Mouse (Mus musculus) hindbrain, embryonic 12.5 days (tissue): Measurements from ENCODE around the gene Crhr1. TPM values are rescaled to one million over a fixed set of nuclear protein-coding genes. Genes with fewer than 3 reads are reported as not detected.

ENCODE experiments used
- ATAC-seq: fragments of 200-750 bp; cut with Nextera tagmentation; 2 replicates; pipeline ENCODE4 v1.8.0; 2017; ENCODE audit warnings: moderate TSS enrichment; ENCODE audit not compliant: low FRiP score
- H3K27ac ChIP-seq: fragments of 300-500 bp; sonication (generic); 2 replicates; pipeline ENCODE4 v1.5.1; 2016; ENCODE audit warnings: mild to moderate bottlenecking
- H3K27me3 ChIP-seq: fragments of 300-500 bp; sonication (generic); 2 replicates; pipeline ENCODE4 v1.6.1; 2016; ENCODE audit warnings: mild to moderate bottlenecking
- H3K36me3 ChIP-seq: fragments of 300-500 bp; sonication (generic); 2 replicates; pipeline ENCODE4 v1.6.1; 2016; ENCODE audit warnings: mild to moderate bottlenecking
- H3K4me1 ChIP-seq: fragments of 300-500 bp; sonication (generic); 2 replicates; pipeline ENCODE4 v1.6.1; 2016
- H3K4me2 ChIP-seq: fragments of 300-500 bp; sonication (generic); replicated peaks from 2 replicates; pipeline ENCODE4 v1.6.1; 2016; ENCODE audit warnings: mild to moderate bottlenecking
- H3K4me3 ChIP-seq: fragments of 300-500 bp; sonication (generic); 2 replicates; pipeline ENCODE4 v1.5.1; 2016; ENCODE audit warnings: mild to moderate bottlenecking
- H3K9ac ChIP-seq: fragments of 300-500 bp; sonication (generic); 2 replicates; pipeline ENCODE4 v1.6.1; 2016; ENCODE audit warnings: mild to moderate bottlenecking, moderate library complexity
- H3K9me3 ChIP-seq: fragments of 300-500 bp; sonication (generic); replicated peaks from 2 replicates; pipeline ENCODE4 v1.6.1; 2016; ENCODE audit warnings: mild to moderate bottlenecking
- WGBS: fragments of 180-500 bp; shearing (Covaris S2); methylation state at CpG from one replicate; pipeline ENCODE4 v1.1.7; 2016; 5-methylcytosine and 5-hydroxymethylcytosine counted together
- polyA plus RNA-seq: library from polyadenylated mRNA; unstranded; fragments of >200 nt; fragmentation: Nextera tagmentation; extraction: Ambion mirVana; gene quantifications from 2 replicates; pipeline ENCODE4 v1.2.1, GENCODE M21; 2016

Gene Crhr1
- polyA plus RNA-seq, 1 experiment from 2014 or later: 2.9 TPM

- Histone ChIP-seq H3K9ac (peak overlapping the region; percentile 47; the same call in 1 of the 2 replicates), H3K27ac (no peak overlapping the region), H3K4me1 (0 out of 2 replicates have a peak, but pooled peaks cover 4% of the 10 kb centered on the region), H3K36me3 (no peaks in the 10 kb centered on the region), H3K4me3 (no peak overlapping the region), H3K9me3 (no peaks in the 10 kb centered on the region), H3K27me3 (no peaks in the 10 kb centered on the region), H3K4me2 (peak overlapping the region; percentile 28; the same call in 1 of the 2 replicates)
- WGBS: 34% methylated on average over 12 of the region's 12 CpGs
- peak; percentile 32; the same call in 1 of the 2 replicates for ATAC-seq
Measured at GRCm38 (mm10) chr11:104171281-104171781, 38.7 kb downstream of the Crhr1 start.

DNA sequence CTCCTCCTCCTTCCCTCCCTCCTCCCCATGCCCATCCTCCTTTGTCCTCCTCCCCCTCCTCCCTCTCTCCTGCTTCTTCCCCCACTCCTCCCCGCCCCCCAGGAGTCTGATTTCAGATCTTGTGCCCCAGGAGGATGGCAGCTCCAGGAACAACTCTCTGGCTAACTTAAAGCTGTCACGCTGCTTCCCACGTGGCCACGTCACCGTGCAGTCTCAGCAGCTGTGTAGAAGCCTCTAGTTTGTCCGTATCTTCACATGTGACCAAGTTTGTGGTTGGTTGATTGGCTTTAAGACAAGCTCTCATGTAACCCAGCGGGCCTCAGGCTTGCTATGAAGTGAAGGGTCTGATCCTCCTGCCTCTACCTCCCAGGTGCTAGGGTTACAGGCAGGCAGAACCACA lies 46.2 kb downstream of the Crhr1 start:
- no peak overlapping the region for H3K27ac ChIP-seq
- ATAC-seq: no peak
- no peaks in the 10 kb centered on the region for H3K9me3 ChIP-seq
- H3K4me3 ChIP-seq: no peak overlapping the region
- no peak overlapping the region for H3K9ac ChIP-seq
- H3K4me1 ChIP-seq: peaks cover 2% of the 10 kb centered on the region; the same call in 1 of the 2 replicates
- WGBS: 33% methylated on average over 7 of the region's 7 CpGs
- H3K36me3 ChIP-seq: no peaks in the 10 kb centered on the region
- H3K27me3 ChIP-seq: peaks cover 4% of the 10 kb centered on the region
- H3K4me2 ChIP-seq: no peak overlapping the region

DNA sequence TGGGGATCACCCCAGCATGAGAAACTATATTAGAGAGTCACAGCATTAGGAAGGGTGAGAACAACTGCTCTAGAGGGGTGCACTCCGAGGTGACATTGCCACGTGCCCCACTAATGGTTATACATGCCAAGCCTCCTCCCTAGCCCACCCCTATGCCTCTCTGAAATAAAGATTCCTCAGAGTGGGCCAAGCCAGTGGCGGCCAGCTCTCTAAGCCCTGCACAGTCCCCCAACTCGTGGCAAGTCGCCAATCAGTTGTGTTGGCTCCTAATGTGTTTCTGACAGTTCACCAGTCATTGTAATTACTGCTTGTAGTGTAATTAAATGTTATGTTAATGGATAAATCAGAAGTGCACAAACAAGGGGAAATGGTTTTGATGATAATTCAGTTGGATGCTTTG lies 47.1 kb downstream of the Crhr1 start:
- no peak for ATAC-seq
- H3K4me2 ChIP-seq: no peak overlapping the region
- peaks cover 2% of the 10 kb centered on the region; the same call in 1 of the 2 replicates for H3K4me1 ChIP-seq
- 62% methylated on average over 5 of the region's 5 CpGs for WGBS
- no peaks in the 10 kb centered on the region for H3K9me3 ChIP-seq
- no peak overlapping the region for H3K27ac ChIP-seq
- H3K36me3 ChIP-seq: no peaks in the 10 kb centered on the region
- H3K4me3 ChIP-seq: no peak overlapping the region
- H3K9ac ChIP-seq: no peak overlapping the region
- peaks cover 4% of the 10 kb centered on the region for H3K27me3 ChIP-seq

DNA sequence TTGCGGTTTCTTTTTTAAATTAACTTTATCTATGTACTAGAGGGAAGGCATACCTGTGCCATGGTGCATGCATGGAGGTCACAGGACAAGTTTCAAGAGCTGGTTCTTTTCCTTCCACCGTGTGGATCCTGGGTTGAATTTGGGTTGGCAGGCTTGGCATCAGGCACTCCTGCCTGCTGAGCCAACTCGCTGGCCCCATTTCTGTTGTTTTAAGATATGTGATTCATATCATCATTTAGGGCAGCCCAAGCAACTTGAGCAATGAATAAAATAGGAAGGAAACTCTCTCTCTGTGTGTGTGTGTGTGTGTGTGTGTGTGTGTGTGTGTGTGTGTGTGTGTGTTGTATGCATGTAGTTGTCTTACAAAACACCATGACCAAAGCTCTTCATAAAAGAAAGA lies 49.5 kb downstream of the Crhr1 start:
- no peak overlapping the region for H3K4me2 ChIP-seq
- no peaks in the 10 kb centered on the region for H3K9me3 ChIP-seq
- no peak overlapping the region for H3K4me3 ChIP-seq
- 88% methylated on average over 3 of the region's 3 CpGs for WGBS
- H3K27me3 ChIP-seq: peaks cover 2% of the 10 kb centered on the region
- no peaks in the 10 kb centered on the region for H3K36me3 ChIP-seq
- H3K9ac ChIP-seq: no peak overlapping the region
- H3K27ac ChIP-seq: no peak overlapping the region
- no peak for ATAC-seq
- H3K4me1 ChIP-seq: peaks cover 2% of the 10 kb centered on the region; the same call in 1 of the 2 replicates

DNA sequence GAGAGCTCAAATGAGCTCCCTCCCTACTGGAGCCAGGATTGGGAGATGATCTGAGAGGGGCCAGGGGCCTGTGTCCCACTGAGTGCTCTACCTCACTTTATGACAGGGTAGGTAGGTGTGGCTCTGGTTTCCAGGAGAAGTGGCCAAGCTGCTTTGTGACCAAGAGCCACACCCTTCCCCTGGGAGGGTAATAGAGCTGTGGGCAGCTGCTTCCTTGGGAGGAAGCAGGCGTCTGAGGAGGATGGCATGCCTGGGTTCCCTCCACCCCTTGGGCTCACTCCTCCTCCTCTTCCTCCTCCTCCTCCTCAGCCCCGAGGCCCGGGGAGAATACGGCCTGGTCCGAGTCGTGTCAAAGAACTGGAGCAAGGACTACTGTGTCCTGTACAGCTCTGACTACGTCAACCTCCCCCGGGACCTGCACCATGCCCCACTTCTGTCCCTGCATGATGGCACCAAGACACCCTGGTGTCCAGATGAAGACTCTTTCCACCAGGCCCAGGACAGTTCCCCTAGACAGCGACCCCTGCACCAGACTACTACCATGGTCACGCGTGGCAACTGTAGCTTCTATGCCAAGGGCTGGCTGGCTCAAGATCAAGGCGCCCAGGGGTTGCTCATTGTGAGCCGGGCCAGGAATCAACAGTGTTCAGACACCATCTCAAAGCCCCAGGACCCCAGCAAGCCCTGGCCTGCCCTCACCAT lies 53.6 kb downstream of the Crhr1 start, which contains the start of gene Sppl2c:
Sppl2c (plus strand) TSS at position 193 of the 702 bp plus-strand sequence.
- 81% methylated on average over 13 of the region's 13 CpGs for WGBS
- Histone ChIP-seq H3K36me3 (no peaks in the 10 kb centered on the region), H3K27me3 (no peaks in the 10 kb centered on the region), H3K4me3 (no peak within 1 kb of the TSS), H3K9ac (no peak within 1 kb of the TSS), H3K4me2 (no peak within 1 kb of the TSS), H3K4me1 (no peaks in the 10 kb centered on the region), H3K27ac (no peak within 1 kb of the TSS), H3K9me3 (no peaks in the 10 kb centered on the region)
- no peak for ATAC-seq

DNA sequence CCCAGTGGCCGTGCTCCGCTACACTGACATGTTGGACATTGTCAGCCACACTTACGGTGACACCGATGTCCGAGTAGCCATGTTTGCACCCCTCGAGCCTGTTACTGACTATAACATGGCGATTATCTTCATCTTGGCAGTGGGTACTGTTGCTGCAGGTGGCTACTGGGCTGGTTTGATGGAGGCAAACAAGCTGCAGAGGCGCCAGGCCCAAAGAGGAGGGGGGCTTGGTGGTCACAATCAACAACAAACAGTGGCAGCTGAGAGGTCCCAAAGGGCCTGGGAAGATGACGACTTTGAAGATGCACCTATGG lies 54.1 kb downstream of the Crhr1 start:
- no peak for ATAC-seq
- Histone ChIP-seq H3K4me2 (no peak overlapping the region), H3K9me3 (no peaks in the 10 kb centered on the region), H3K4me3 (no peak overlapping the region), H3K27me3 (no peaks in the 10 kb centered on the region), H3K27ac (no peak overlapping the region), H3K4me1 (no peaks in the 10 kb centered on the region), H3K36me3 (no peaks in the 10 kb centered on the region), H3K9ac (no peak overlapping the region)
- 88% methylated on average over 9 of the region's 9 CpGs for WGBS

GRCm38 (mm10) chr11:104187766-104188165 lies 55.1 kb downstream of the Crhr1 start:
- Histone ChIP-seq H3K4me2 (no peak overlapping the region), H3K27me3 (no peaks in the 10 kb centered on the region), H3K36me3 (no peaks in the 10 kb centered on the region), H3K9ac (no peak overlapping the region), H3K4me1 (no peaks in the 10 kb centered on the region), H3K4me3 (no peak overlapping the region), H3K27ac (no peak overlapping the region), H3K9me3 (no peaks in the 10 kb centered on the region)
- 92% methylated on average over 10 of the region's 10 CpGs for WGBS
- ATAC-seq: no peak

DNA sequence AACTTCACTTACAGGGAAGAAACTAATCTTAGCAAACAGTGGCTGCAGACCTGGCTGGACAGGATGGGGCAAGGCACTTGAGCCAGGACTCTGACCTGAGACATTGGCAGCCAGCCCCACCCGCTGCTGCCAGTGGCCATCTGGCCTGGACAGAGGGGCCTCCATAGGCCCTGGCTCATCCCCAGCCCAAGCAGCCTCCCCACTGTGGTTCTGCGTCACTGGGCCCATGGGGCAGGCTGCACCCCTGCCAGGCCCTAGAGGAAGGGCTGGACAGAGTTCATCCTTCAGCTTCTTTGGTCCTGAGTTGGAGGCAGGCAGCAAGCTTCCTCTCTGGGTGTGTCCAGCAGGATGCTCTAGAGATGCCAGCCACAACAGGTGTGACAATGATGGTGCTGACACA lies 57.4 kb downstream of the Crhr1 start:
- H3K36me3 ChIP-seq: no peaks in the 10 kb centered on the region
- ATAC-seq: no peak
- no peak overlapping the region for H3K9ac ChIP-seq
- H3K27ac ChIP-seq: no peak overlapping the region
- H3K4me3 ChIP-seq: no peak overlapping the region
- H3K4me2 ChIP-seq: no peak overlapping the region
- H3K4me1 ChIP-seq: no peaks in the 10 kb centered on the region
- no peaks in the 10 kb centered on the region for H3K9me3 ChIP-seq
- no peaks in the 10 kb centered on the region for H3K27me3 ChIP-seq
- WGBS: 74% methylated on average over 2 of the region's 2 CpGs

DNA sequence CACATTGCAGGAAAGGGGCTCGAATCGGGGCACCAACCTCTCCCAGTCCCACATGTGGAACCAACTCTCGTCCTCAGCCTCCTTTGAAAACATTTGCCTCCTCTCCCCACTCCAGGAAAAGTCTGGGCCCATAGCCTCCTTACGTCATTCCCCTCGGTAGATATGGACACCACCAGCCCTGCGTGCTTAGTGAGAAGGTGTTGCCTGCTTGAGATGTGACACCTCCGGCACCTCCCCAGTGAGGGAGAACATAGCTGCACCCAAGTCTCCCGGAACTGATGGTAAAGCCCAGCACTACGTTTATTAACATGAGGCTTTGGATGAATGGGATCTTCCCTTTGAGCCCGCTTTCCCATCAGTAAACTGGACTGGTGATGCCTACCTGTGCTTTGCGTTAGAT lies 62.7 kb downstream of the Crhr1 start:
- Histone ChIP-seq H3K36me3 (no peaks in the 10 kb centered on the region), H3K9ac (no peak overlapping the region), H3K9me3 (no peaks in the 10 kb centered on the region), H3K27ac (no peak overlapping the region), H3K4me3 (no peak overlapping the region), H3K4me1 (no peaks in the 10 kb centered on the region), H3K4me2 (0 out of 2 replicates have a peak overlapping the region, but pooled peaks have one; percentile 1), H3K27me3 (peaks cover 19% of the 10 kb centered on the region)
- WGBS: 76% methylated on average over 11 of the region's 11 CpGs
- ATAC-seq: 0 out of 2 replicates have a peak, but pooled peaks have one; percentile 11

- WGBS: 7% methylated on average over 9 of the region's 9 CpGs
- Histone ChIP-seq H3K9me3 (no peaks in the 10 kb centered on the region), H3K9ac (no peak overlapping the region), H3K36me3 (no peaks in the 10 kb centered on the region), H3K4me2 (0 out of 2 replicates have a peak overlapping the region, but pooled peaks have one; percentile 1), H3K4me3 (no peak overlapping the region), H3K27me3 (peaks cover 19% of the 10 kb centered on the region), H3K4me1 (no peaks in the 10 kb centered on the region), H3K27ac (no peak overlapping the region)
- ATAC-seq: peak; percentile 78
Measured at GRCm38 (mm10) chr11:104195791-104196190, 63.1 kb downstream of the Crhr1 start.

DNA sequence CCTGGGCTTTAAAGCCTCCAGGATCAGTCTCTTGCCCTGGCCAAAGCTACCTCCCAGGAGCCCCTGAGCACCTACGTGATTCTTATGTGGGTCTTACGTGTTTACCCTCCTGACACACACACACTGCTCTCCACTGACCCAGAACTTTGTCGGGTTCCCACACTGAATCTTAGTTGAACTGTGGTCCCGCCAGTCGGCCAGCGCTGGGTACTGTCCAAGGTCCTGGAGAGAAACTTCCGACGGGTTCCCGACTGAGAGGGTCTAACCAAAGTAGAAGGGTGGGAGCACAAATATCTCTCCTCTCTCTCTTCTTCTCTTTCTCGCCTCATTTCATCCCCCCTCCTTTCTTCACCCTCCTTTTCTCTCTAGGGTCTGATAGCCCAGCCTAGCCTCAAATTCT lies 65.2 kb downstream of the Crhr1 start:
- no peaks in the 10 kb centered on the region for H3K36me3 ChIP-seq
- H3K9me3 ChIP-seq: peaks cover 5% of the 10 kb centered on the region
- WGBS: 10% methylated on average over 10 of the region's 10 CpGs
- no peaks in the 10 kb centered on the region for H3K4me1 ChIP-seq
- H3K4me2 ChIP-seq: no peak overlapping the region
- no peak overlapping the region for H3K9ac ChIP-seq
- H3K27me3 ChIP-seq: peaks cover 19% of the 10 kb centered on the region
- no peak overlapping the region for H3K27ac ChIP-seq
- no peak for ATAC-seq
- no peak overlapping the region for H3K4me3 ChIP-seq

GRCm38 (mm10) chr11:104203271-104203670 lies 70.6 kb downstream of the Crhr1 start:
- Histone ChIP-seq H3K9me3 (peaks cover 7% of the 10 kb centered on the region), H3K27me3 (0 out of 2 replicates have a peak, but pooled peaks cover 4% of the 10 kb centered on the region), H3K36me3 (no peaks in the 10 kb centered on the region), H3K9ac (no peak overlapping the region), H3K4me2 (no peak overlapping the region), H3K4me1 (no peaks in the 10 kb centered on the region), H3K27ac (no peak overlapping the region), H3K4me3 (no peak overlapping the region)
- WGBS: 84% methylated on average over 3 of the region's 3 CpGs
- no peak for ATAC-seq

- Histone ChIP-seq H3K36me3 (no peaks in the 10 kb centered on the region), H3K4me2 (no peak overlapping the region), H3K27me3 (no peaks in the 10 kb centered on the region), H3K9me3 (peaks cover 5% of the 10 kb centered on the region), H3K9ac (no peak overlapping the region), H3K4me3 (no peak overlapping the region), H3K4me1 (no peaks in the 10 kb centered on the region), H3K27ac (no peak overlapping the region)
- ATAC-seq: no peak
- 87% methylated on average over 4 of the region's 4 CpGs for WGBS
Measured at GRCm38 (mm10) chr11:104206573-104206972, 73.9 kb downstream of the Crhr1 start.
